Mouse (Mus musculus) large intestine, adult 2 months (tissue): Measurements from ENCODE around the gene Hist1h2ag. TPM values are rescaled to one million over a fixed set of nuclear protein-coding genes. Genes with fewer than 3 reads are reported as not detected.
"Not testable (repeated sequence)": the region's sequence is repeated elsewhere in the genome, so short reads cannot be mapped to it uniquely, and the experiment has no call there.

Source experiments
- DNase-seq: peaks from one replicate; pipeline ENCODE4 v3.0.0-alpha.2; 2012; ENCODE audit warnings: low read depth, low spot score
- WGBS: fragments of 180-500 bp; shearing (Covaris S2); methylation state at CpG from one replicate; pipeline ENCODE4 v1.1.7; 2018; 5-methylcytosine and 5-hydroxymethylcytosine counted together
- polyA plus RNA-seq: library from polyadenylated mRNA; depleted of rRNA; stranded (reverse); fragments of >200 nt; gene quantifications from 2 replicates; pipeline ENCODE4 v1.2.3, GENCODE M21; 2012; rRNA removed

The Hist1h2ag gene
- 8.2 and 10.2 TPM in 2 replicates for polyA plus RNA-seq

GRCm38 (mm10) chr13:22042568-22043502 lies at the start of gene Hist1h2ag, which contains the start of gene Hist1h2bj:
Gene Hist1h2ag (minus strand): TSS chr13:22042944.
Gene Hist1h2bj (plus strand): TSS chr13:22043214.
- WGBS, result under 1% methylated on average over 52 of the region's 80 CpGs
- not testable (repeated sequence) for DNase-seq

- WGBS, result 82% methylated on average over 1 of the region's 1 CpGs
- not testable (repeated sequence) for DNase-seq
Measured at GRCm38 (mm10) chr13:22084140-22084539, 41.4 kb upstream of the Hist1h2ag start, which contains the start of gene Vmn1r188. Gene Vmn1r188 (plus strand): TSS chr13:22084440.

- DNase-seq, result no peak
- 17% methylated on average over 1 of the region's 1 CpGs for WGBS
Measured at GRCm38 (mm10) chr13:22063468-22063867, 20.7 kb upstream of the Hist1h2ag start.

GRCm38 (mm10) chr13:22061422-22061821 lies 18.7 kb upstream of the Hist1h2ag start:
- no peak for DNase-seq
- WGBS, result 50% methylated on average over 1 of the region's 1 CpGs

- DNase-seq, result no peak
- 83% methylated on average over 1 of the region's 1 CpGs for WGBS
Measured at GRCm38 (mm10) chr13:22053754-22054153, 11.0 kb upstream of the Hist1h2ag start.

- WGBS, result 8% methylated on average over 5 of the region's 5 CpGs
- no peak for DNase-seq
Measured at GRCm38 (mm10) chr13:22051523-22051859, 8.7 kb upstream of the Hist1h2ag start.

- no peak for DNase-seq
- under 1% methylated on average over 52 of the region's 52 CpGs for WGBS
Measured at GRCm38 (mm10) chr13:22050591-22051522, 8.1 kb upstream of the Hist1h2ag start.

- WGBS, result 2% methylated on average over 14 of the region's 14 CpGs
- DNase-seq, result no peak
Measured at GRCm38 (mm10) chr13:22049737-22050440, 7.1 kb upstream of the Hist1h2ag start.

GRCm38 (mm10) chr13:22049041-22049440 lies 6.3 kb upstream of the Hist1h2ag start:
- 91% methylated on average over 2 of the region's 2 CpGs for WGBS
- DNase-seq, result no peak

- DNase-seq, result no peak
- WGBS, result 61% methylated on average over 2 of the region's 2 CpGs
Measured at GRCm38 (mm10) chr13:22045311-22045710, 2.6 kb upstream of the Hist1h2ag start.

- no peak for DNase-seq
- WGBS, result 88% methylated on average over 6 of the region's 6 CpGs
Measured at GRCm38 (mm10) chr13:22044432-22045155, 1.9 kb upstream of the Hist1h2ag start.

GRCm38 (mm10) chr13:22043503-22044431 lies 1.0 kb upstream of the Hist1h2ag start:
- DNase-seq, result no peak
- 1% methylated on average over 14 of the region's 14 CpGs for WGBS

GRCm38 (mm10) chr13:22041651-22042567 lies 835 bp downstream of the Hist1h2ag start:
- 4% methylated on average over 13 of the region's 13 CpGs for WGBS
- DNase-seq, result no peak

GRCm38 (mm10) chr13:22041142-22041536 lies 1.6 kb downstream of the Hist1h2ag start, which contains the start of gene Hist1h4i:
Gene Hist1h4i (minus strand): TSS chr13:22041362.
- DNase-seq, result not testable (repeated sequence)
- WGBS, result under 1% methylated on average over 16 of the region's 27 CpGs

GRCm38 (mm10) chr13:22040464-22041141 lies 2.1 kb downstream of the Hist1h2ag start:
- WGBS, result under 1% methylated on average over 23 of the region's 24 CpGs
- DNase-seq, result no peak

GRCm38 (mm10) chr13:22039951-22040463 lies 2.7 kb downstream of the Hist1h2ag start:
- DNase-seq, result no peak
- 6% methylated on average over 2 of the region's 2 CpGs for WGBS
